Mouse (Mus musculus) stomach, postnatal 0 days (tissue): ENCODE results near the gene Mtus2.

Source experiments
- CTCF ChIP-seq: IDR thresholded peaks from 2 replicates; pipeline ENCODE4 v1.5.1; 2016; ENCODE audit warnings: antibody characterized with exemption, low read depth, mild to moderate bottlenecking, moderate library complexity
- EP300 ChIP-seq: optimal IDR thresholded peaks from 2 replicates; pipeline ENCODE3; 2016; ENCODE audit warnings: antibody characterized with exemption

- TF ChIP-seq CTCF: no peak
- no peak for TF ChIP-seq EP300
Measured at GRCm38 (mm10) chr5:147966646-147967045, 9.5 kb downstream of the Mtus2 start.
